Mouse (Mus musculus): ENCODE measurements around the gene Ttc39a.

The Ttc39a gene

GRCm38 (mm10) chr4:109421608-109422007, 15.2 kb downstream of the Ttc39a start:
- DNase-seq: no peak

- no peak for DNase-seq
These were observed 16.0 kb downstream of the Ttc39a start for GRCm38 (mm10) chr4:109422436-109422835.

- DNase-seq: no peak
These were observed 17.0 kb downstream of the Ttc39a start for GRCm38 (mm10) chr4:109423438-109423837.

- DNase-seq: no peak
These were observed 20.6 kb downstream of the Ttc39a start for GRCm38 (mm10) chr4:109427058-109427457.

GRCm38 (mm10) chr4:109430250-109430649, 23.8 kb downstream of the Ttc39a start:
- no peak for DNase-seq

- DNase-seq: no peak
These were observed 24.4 kb downstream of the Ttc39a start for GRCm38 (mm10) chr4:109430854-109431253.

- DNase-seq: no peak
These were observed 26.4 kb downstream of the Ttc39a start for GRCm38 (mm10) chr4:109432668-109433375.

- DNase-seq: no peak
These were observed 27.2 kb downstream of the Ttc39a start for GRCm38 (mm10) chr4:109433641-109434040.

GRCm38 (mm10) chr4:109434256-109434655, 27.8 kb downstream of the Ttc39a start:
- DNase-seq: no peak

GRCm38 (mm10) chr4:109437913-109438878, 31.8 kb downstream of the Ttc39a start:
- peak; percentile 36 for DNase-seq

GRCm38 (mm10) chr4:109439101-109439500, 32.7 kb downstream of the Ttc39a start:
- no peak for DNase-seq

- no peak for DNase-seq
These were observed 33.4 kb downstream of the Ttc39a start for GRCm38 (mm10) chr4:109439825-109440248.

- no peak for DNase-seq
These were observed 34.0 kb downstream of the Ttc39a start for GRCm38 (mm10) chr4:109440381-109440780.

- no peak for DNase-seq
These were observed 34.6 kb downstream of the Ttc39a start for GRCm38 (mm10) chr4:109441000-109441399.

- DNase-seq: no peak
These were observed 35.7 kb downstream of the Ttc39a start for GRCm38 (mm10) chr4:109442126-109442525.

GRCm38 (mm10) chr4:109442649-109443048, 36.2 kb downstream of the Ttc39a start:
- DNase-seq: peak; percentile 28

GRCm38 (mm10) chr4:109444471-109444870, 38.0 kb downstream of the Ttc39a start:
- no peak for DNase-seq

- DNase-seq: no peak
These were observed 38.5 kb downstream of the Ttc39a start for GRCm38 (mm10) chr4:109444951-109445350.

- DNase-seq: no peak
These were observed 39.0 kb downstream of the Ttc39a start for GRCm38 (mm10) chr4:109445397-109445796.

GRCm38 (mm10) chr4:109445956-109446355, 39.5 kb downstream of the Ttc39a start:
- DNase-seq: no peak

GRCm38 (mm10) chr4:109448531-109448930, 42.1 kb downstream of the Ttc39a start:
- DNase-seq: no peak

GRCm38 (mm10) chr4:109456821-109457220, 50.4 kb downstream of the Ttc39a start:
- no peak for DNase-seq

- no peak for DNase-seq
These were observed 54.2 kb downstream of the Ttc39a start for GRCm38 (mm10) chr4:109460421-109461179.
